Mouse (Mus musculus): Measurements from ENCODE around the gene Ddx21.

- TF ChIP-seq POLR2A (IDR thresholded peaks at IDR 0.05; ENCODE audit: borderline replicate concordance, extremely low read depth, insufficient read depth, insufficient read length, poor library complexity, severe bottlenecking) (no peak), CTCF (IDR thresholded peaks at IDR 0.05; ENCODE audit: borderline replicate concordance, extremely low read depth, insufficient read depth, insufficient read length) (peak; percentile 1; the same call in 1 of the 2 replicates)
These were observed 46.1 kb downstream of the Ddx21 start for GRCm38 (mm10) chr10:62555705-62556557.
